In the genomic region with DNA sequence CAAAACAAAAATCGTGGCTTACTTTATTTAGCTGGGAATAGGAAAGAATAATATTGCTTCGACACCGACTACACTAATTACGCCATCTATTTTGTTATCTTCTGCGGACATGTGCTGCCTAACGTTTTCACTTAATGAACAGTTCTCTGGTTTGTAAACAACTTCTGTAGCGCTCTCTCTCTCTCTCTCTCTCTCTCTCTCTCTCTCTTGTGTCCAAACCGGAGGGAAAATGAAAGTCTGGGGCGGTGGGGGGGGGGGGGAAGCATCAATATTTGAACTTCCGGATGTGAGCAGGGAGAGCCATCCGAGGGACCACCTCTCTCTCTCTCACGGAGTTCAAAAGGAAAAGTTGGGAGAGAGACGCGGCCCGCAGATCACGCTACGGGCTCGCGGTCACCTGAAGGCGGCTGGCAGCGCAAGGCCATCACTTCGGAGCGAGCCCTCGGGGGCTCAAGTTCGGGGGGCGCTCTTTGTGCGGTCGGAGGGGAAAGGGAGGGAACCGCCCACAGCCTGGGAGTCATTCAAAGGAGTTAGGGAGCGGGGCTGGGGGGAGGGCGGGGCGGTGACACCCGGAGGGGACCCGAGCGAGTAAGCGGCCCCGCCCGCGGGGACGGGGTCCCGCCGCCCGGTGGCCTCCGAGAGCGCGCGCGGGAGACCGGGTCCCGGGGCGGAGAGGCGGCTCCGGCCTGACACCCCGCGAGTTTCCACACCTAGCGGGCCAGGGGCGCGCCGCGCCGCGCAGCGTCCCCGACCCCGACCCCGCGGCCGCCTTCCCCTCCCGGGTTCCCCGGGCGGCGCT, we compare ENCODE assay signal across 8 mouse cellular contexts. TPM values are rescaled to one million over a fixed set of nuclear protein-coding genes. Genes with fewer than 3 reads are reported as not detected.
A peak's percentile ranks its signal among the peaks of the same experiment; 100 is the strongest.
DNase-seq lines count a peak whose midpoint lies in the region; ATAC-seq and TF ChIP-seq lines count a peak whose summit lies in the region.

No protein-coding gene starts in this region.

- H3K36me3 ChIP-seq in ES-E14 (ENCODE audit: control insufficient read depth, insufficient read depth, low read length, poor library complexity, severe bottlenecking), result no peaks in the 10 kb centered on the region
- no peaks in the 10 kb centered on the region for H3K36me3 ChIP-seq in heart, embryonic 11.5 days (ENCODE audit: control insufficient read depth, insufficient read depth, low read length)

- in situ Hi-C loops in ES-E14 (cut with MboI; ENCODE audit: low sequenced_read_pairs in 2 of 2, unreplicated experiment in 2 of 2), result no loop called here

- ATAC-seq in heart, embryonic 11.5 days (replicated peaks; ENCODE audit: insufficient number of reproducible peaks, low FRiP score, low TSS enrichment), result peak; percentile 47

- H3K9me3 ChIP-seq in ES-E14 (ENCODE audit: control insufficient read depth, insufficient read depth, low read depth, low read length), result no peaks in the 10 kb centered on the region
- no peaks in the 10 kb centered on the region for H3K9me3 ChIP-seq in heart, embryonic 11.5 days (replicated peaks; ENCODE audit: control insufficient read depth, low read length)

- peaks cover 0 to 5% of the 10 kb centered on the region in 2 experiments; a peak in 1 of 4 replicates for H3K4me1 ChIP-seq in ES-E14 (ENCODE audit: control insufficient read depth in 2 of 2, insufficient read depth in 2 of 2, low read length in 2 of 2, poor library complexity in 1 of 2)
- H3K4me1 ChIP-seq in heart, embryonic 11.5 days (ENCODE audit: control insufficient read depth, insufficient read depth, low read length), result 0 out of 2 replicates have a peak, but pooled peaks cover 2% of the 10 kb centered on the region

- peak overlapping the region; percentile 58 for H3K4me2 ChIP-seq in heart, embryonic 11.5 days

- DNase-seq in A20 (ENCODE audit: low read depth, low spot score) (peak; percentile 84), ES-E14 (ENCODE audit: low read depth, low spot score) (no peak)
- DNase-seq in c-Kit-positive CD71-positive TER-119-positive erythroid progenitor cells, embryonic 14.5 days (ENCODE audit: low spot score), result peak; percentile 58
- peak; percentile 18 to 65 for DNase-seq in kidney, postnatal 25 days
- DNase-seq in lung, postnatal 36 days, result peak; percentile 14
- DNase-seq in right cerebral cortex, postnatal 4 days, result peak; percentile 30
- DNase-seq in frontal cortex, adult 2 months (ENCODE audit: extremely low spot score in 1 of 2, low spot score in 1 of 2), result no peak

- WGBS in heart, embryonic 11.5 days (ENCODE audit: insufficient replicate concordance), result 1% methylated on average over 53 of the region's 72 CpGs

- no peaks in the 10 kb centered on the region for H3K27me3 ChIP-seq in heart, embryonic 11.5 days (ENCODE audit: control insufficient read depth, insufficient read depth, low read length)

- peak overlapping the region; percentile 98 for H3K9ac ChIP-seq in ES-E14 (ENCODE audit: insufficient read depth, low read depth, low read length, poor library complexity, severe bottlenecking)
- H3K9ac ChIP-seq in heart, embryonic 11.5 days (ENCODE audit: low read depth, low read length), result peak overlapping the region; percentile 97

- peak overlapping the region; percentile 97 to 99 for H3K4me3 ChIP-seq in ES-E14 (ENCODE audit: insufficient read depth in 1 of 2, low read depth in 1 of 2, low read length in 2 of 2, poor library complexity in 1 of 2, severe bottlenecking in 1 of 2)
- H3K4me3 ChIP-seq in heart, embryonic 11.5 days (ENCODE audit: low read depth, low read length), result peak overlapping the region; percentile 99

- H3K27ac ChIP-seq in ES-E14 (ENCODE audit: insufficient read depth, low read depth, low read length, poor library complexity, severe bottlenecking), result peak overlapping the region; percentile 92
- peak overlapping the region; percentile 99 for H3K27ac ChIP-seq in heart, embryonic 11.5 days (ENCODE audit: low read depth, low read length)

TF ChIP-seq in ES-E14, 5 proteins besides CTCF, POLR2A, EP300 and RAD21:
- TF ChIP-seq HCFC1 (IDR thresholded peaks at IDR 0.05; ENCODE audit: borderline replicate concordance, insufficient read depth, low read length) (no peak), CHD2 (IDR thresholded peaks at IDR 0.05; ENCODE audit: low read depth, low read length) (no peak), ZNF384 (IDR thresholded peaks at IDR 0.05; ENCODE audit: low read depth, low read length) (no peak), ZC3H11A (IDR thresholded peaks at IDR 0.05; ENCODE audit: borderline replicate concordance, low read depth, low read length) (no peak), MAFK (IDR thresholded peaks at IDR 0.05; ENCODE audit: insufficient read depth, low read depth, low read length) (no peak)

RNA-seq across cellular contexts. Expression of a gene that starts 0.8 kb away (rescaled TPM):
- 119 and 152 TPM in 2 replicates for total RNA-seq in ES-E14 (2012; rRNA removed)
- 39.8 and 41.8 TPM in 2 replicates for polyA plus RNA-seq in heart, embryonic 11.5 days (2014; fragmentation: Nextera tagmentation; extraction: Ambion mirVana)
- 12.6 and 14.1 TPM in 2 replicates for polyA plus RNA-seq in frontal cortex, adult 2 months (2012; rRNA removed)

Comparison
In these comparisons a context has a peak if more than half of its experiments do, and no peak if none do; other contexts are left out.
1. DNase-seq: peak in A20 (single experiment), c-Kit-positive CD71-positive TER-119-positive erythroid progenitor cells, embryonic 14.5 days (single experiment), kidney, postnatal 25 days (2 of 2), lung, postnatal 36 days (single experiment) and right cerebral cortex, postnatal 4 days (single experiment); none in ES-E14 (single experiment) and frontal cortex, adult 2 months (0 of 2).